Mouse (Mus musculus) kidney, adult 9 months (tissue): Measurements from ENCODE around the gene Cnot10.
A peak's percentile ranks its signal among the peaks of the same experiment; 100 is the strongest.

ENCODE experiments used
- DNase-seq: peaks from one replicate; pipeline ENCODE4 v3.0.0; 2022

Gene Cnot10

GRCm38 (mm10) chr9:114648472-114648871 lies 8.5 kb upstream of the Cnot10 start:
- peak; percentile 39 for DNase-seq

DNA sequence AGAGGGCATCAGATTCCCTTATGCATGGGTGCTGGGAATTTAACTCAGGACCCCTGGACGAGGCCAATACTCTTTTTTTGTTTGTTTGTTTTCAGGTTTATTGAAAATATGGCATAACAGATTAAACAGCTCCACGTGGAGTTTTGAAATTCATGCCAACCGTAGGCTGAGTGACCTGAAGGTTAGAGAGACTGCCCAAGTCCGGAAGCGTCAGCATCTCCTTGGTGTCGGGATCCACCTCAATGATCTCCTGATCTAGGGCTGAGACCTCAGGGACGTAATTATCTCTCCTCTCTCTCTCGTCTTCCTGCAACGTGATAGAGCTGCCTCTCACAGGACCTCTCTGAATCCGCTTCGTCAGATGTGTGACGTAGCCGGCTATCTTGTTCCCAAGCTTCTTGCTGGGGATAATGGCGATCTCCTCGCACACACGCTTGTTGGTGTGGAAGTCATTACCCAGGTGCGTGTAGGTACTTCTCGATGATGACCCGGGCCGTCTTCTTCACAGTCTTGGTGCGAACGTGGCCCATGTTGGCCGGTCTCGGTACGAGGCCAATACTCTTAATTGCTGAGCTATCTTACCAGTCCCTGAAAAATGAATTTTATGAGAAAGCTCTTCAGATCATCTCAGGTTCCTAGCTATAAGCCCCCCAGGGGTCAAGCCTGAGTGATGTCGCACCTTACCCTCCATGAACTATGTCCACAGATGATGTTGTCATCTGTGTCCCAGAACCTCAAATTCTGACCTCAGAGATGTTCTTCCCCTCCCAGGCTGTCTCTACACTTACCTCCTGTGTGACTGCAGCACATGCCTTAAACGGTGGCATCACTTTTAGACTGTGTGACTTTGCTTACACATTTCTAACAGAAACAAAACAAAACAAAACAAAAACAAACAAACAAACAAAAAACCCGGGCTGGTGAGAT lies 7.8 kb upstream of the Cnot10 start:
- peak; percentile 39 for DNase-seq

- peak; percentile 57 for DNase-seq
Measured at GRCm38 (mm10) chr9:114646556-114647505, 6.8 kb upstream of the Cnot10 start.

GRCm38 (mm10) chr9:114639186-114639748 lies 717 bp downstream of the Cnot10 start:
- no peak for DNase-seq

DNA sequence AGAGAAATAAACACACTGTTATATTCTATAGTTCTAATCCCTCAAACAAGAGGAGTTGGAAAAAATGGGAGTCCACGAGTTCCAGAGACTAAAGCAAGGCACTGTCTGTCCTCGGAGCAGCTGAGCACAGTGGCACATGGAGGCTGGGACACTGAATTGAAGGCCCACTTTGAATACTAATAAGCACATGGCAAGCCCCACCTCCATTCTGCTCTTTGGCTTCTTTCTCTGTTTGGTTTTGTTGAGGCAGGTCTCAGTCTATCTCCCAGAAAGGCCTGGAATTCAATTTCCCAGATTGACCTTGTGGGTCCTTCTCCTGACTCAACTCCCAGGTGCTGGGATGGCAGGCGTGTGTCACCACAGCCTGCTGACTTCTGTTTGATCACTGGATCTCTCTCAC lies 3.2 kb downstream of the Cnot10 start:
- no peak for DNase-seq

DNA sequence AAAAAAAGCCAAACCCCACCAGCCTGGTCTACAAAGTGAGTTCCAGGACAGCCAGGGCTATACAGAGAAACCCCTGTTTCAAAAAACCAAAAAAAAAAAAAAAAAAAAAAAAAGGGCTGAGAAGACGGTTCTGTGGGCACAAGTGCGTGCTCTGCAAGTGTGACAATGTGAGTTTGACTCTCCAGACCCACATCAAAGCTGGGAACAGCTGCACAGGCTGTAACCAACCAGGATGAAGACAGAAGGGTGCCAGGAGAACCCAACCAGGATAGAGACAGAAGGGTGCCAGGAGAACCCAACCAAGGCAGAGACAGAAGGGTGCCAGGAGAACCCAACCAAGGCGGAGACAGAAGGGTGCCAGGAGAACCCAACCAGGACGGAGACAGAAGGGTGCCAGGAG lies 3.8 kb downstream of the Cnot10 start:
- DNase-seq, result no peak

- no peak for DNase-seq
Measured at GRCm38 (mm10) chr9:114632331-114632730, 7.7 kb downstream of the Cnot10 start.

- no peak for DNase-seq
Measured at GRCm38 (mm10) chr9:114626726-114627125, 13.3 kb downstream of the Cnot10 start.

DNA sequence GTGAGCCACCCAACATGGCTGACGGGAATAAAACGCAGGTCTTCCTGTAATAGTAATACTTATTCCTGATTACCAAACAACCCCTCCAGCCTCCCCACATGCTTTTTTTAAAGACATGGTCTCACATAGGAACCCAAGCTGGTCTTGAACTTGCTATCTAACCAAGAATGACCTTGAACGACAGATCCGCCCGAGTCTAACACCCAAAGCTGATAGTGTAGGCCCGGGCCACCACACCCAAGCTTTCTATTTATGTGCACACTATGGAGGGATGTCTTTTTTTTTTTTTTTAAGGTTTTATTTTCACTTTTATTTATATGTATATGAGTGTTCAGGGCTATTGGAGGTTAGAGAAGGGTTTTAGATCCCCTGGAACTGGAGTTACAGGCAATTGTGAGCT lies 15.8 kb downstream of the Cnot10 start:
- no peak for DNase-seq

- DNase-seq, result no peak
Measured at GRCm38 (mm10) chr9:114621149-114621548, 18.8 kb downstream of the Cnot10 start.

- DNase-seq, result no peak
Measured at GRCm38 (mm10) chr9:114614176-114614953, 25.6 kb downstream of the Cnot10 start.

GRCm38 (mm10) chr9:114613026-114613425 lies 27.0 kb downstream of the Cnot10 start:
- no peak for DNase-seq

DNA sequence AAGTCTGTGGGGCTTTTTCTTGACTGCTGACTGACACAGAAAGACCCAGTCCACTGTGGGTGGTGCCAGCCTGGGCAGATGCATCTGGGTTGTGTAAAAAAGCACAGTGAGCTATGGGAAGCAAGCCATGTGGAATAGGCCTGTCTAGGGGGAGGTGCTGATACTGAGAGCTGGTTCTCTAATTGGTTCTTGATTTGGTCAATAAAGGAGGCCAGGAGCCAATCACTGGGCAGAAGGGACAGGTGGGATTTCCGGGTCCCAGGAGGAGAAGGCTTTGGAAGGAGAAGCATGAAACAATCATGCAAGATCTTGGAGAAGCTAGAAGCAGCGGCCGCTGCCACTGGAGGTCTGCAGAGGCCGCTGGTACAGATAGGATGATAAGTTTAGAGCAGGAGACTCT lies 27.4 kb downstream of the Cnot10 start:
- DNase-seq, result no peak

- no peak for DNase-seq
Measured at GRCm38 (mm10) chr9:114610266-114610665, 29.7 kb downstream of the Cnot10 start.

DNA sequence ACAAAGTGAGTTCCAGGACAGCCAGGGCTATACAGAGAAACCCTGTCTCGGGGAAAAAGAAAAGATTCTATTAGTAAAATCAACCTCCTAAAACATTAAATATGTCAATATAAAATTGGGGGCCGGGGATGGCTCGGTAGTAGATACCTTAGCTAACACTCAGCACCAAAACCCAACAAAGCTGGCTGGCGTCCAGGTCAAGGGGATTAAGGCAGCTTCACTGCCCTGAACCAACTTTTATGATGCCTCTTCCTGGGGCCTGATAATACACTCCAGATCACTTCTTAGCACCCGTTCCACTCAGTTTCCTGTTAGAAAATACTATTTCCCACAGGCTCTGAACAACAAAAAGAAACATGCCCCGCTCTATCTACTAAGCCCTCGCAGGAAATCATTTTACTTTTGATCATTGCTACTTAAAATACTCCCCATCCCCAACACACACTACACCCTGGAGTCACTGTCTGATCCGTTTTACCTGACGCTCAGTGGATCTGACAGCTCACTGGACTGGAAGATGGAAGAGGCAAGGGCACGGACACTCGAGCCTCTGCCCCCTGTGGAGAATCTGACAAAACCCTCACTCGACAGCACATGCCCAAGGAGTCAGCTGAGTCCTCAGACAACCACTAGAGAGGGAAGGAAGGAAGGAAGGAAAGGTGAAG lies 36.0 kb downstream of the Cnot10 start:
- DNase-seq, result no peak

DNA sequence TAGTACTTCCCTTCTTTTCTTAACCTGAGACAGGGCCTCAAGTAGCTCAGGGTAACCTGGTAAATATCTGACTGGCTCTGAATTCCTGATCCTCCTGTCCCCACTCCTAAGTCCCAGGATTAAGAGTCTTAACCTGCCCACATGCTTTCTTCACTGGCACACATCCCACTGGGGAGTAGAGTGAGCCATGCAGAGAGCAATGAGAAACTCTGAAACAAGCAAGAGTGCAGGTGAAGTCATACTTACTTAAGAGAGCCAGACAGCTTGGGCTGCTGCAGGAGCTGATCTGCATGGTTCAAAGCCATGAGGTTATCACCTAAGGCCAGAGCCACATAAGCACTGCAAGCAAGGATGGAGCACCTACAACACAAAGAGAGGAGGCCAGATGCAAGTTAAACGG lies 38.9 kb downstream of the Cnot10 start:
- no peak for DNase-seq

DNA sequence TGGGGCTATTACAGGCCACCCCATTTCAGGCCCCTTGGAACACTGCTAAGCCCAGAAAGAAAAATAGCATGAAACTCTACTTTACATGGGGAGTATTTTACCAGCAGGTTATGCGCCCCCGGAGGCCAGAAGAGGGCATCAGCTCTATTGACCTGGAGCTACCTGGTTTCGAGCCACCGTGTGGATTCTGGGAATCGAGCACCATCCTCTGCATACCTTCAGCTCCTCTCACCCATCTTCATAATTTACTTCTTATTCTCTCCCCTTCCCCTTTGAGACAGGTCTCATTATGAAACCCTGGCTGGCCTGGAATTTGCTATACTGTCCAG lies 55.0 kb downstream of the Cnot10 start:
- no peak for DNase-seq

GRCm38 (mm10) chr9:114584183-114585016 lies 55.6 kb downstream of the Cnot10 start:
- DNase-seq, result no peak

- DNase-seq, result peak; percentile 57
Measured at GRCm38 (mm10) chr9:114583812-114584182, 56.2 kb downstream of the Cnot10 start.

DNA sequence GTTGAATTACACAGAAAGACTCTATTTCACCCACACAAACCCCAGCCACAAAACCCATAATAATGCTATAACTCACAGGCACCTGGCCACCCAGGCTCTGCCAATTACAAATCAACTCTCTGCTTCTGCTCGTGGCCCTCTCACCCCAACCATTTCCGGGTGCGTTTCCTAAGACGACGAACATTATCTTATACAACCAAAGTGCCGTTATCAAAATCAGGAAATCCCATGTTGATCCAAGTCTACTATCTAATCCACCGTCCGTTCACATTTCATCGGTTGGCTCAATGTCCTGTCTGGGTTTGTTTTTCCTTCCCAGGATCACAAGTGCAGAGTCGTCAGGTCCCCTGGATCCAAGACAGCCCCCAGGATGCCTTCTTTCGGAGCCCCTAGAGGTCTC lies 61.3 kb downstream of the Cnot10 start:
- no peak for DNase-seq

DNA sequence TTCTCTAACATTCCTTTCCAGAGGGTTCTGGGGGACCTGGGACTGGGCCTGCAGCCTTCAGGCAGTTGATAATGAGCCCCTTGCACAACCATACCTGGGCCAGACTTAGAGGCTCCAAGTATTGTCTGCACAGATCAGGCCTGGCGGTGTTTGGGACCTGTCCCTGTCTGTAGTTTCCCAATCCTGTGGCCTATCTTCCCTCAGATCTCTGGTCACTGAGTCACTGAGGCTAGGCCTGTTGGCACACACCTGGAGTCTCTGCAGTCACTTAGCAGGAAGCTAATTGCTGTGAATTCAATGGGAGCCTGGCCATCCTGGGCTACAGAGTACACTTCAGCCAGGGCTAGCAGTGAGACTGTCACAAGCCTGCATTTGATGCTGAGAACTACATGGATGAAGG lies 64.0 kb downstream of the Cnot10 start:
- DNase-seq, result no peak
